Mouse (Mus musculus) erythroblast, embryonic 14.5 days (primary cell): Measurements from ENCODE around the gene Haus4.

Experiments used
- GATA1 ChIP-seq: IDR thresholded peaks from 2 replicates; pipeline ENCODE4 v1.6.1; 2012; ENCODE audit warnings: low read length, inconsistent platforms, mixed read lengths
- TAL1 ChIP-seq: IDR thresholded peaks from 3 replicates; pipeline ENCODE4 v1.6.1; 2012; ENCODE audit warnings: low read length, inconsistent platforms, mixed read lengths

- no peak for TF ChIP-seq TAL1
- TF ChIP-seq GATA1: no peak
These were observed 61.2 kb downstream of the Haus4 start for GRCm38 (mm10) chr14:54493236-54493635.
